Mouse (Mus musculus): ENCODE results near the gene Psat1. TPM values are rescaled to one million over a fixed set of nuclear protein-coding genes. Genes with fewer than 3 reads are reported as not detected.

The Psat1 gene
- 65.2 and 78.4 TPM in 2 replicates for polyA plus RNA-seq (2015; fragmentation: Nextera tagmentation; extraction: Ambion mirVana)

DNA sequence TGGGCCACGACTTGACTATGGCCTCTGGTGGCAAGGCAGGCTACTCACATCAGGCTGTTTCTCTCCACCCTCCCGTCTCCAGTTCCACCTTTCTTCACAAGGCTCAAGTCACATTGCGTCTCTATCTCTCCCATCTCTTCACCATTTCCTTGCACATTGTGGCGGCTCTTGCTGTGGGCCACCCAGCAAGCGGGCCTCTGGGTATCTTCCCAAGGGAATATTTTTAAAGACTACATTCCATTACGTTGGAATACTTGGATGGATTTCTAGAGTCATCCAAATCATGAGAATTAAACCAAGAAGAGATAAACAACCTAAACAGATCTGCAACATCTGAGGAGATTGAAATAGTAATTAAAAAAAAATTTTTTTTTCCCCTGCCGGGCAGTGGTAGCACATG, at the start of gene Psat1:
TSS of gene Psat1 (minus strand) at position 101 of the 400 bp plus-strand sequence.
- no peak within 1 kb of the TSS for H3K27ac ChIP-seq
- ATAC-seq (replicated peaks; ENCODE audit: insufficient number of reproducible peaks, insufficient read depth, low FRiP score, low read depth) = no peak
- H3K4me1 ChIP-seq (replicated peaks) = no peaks in the 10 kb centered on the region
- no peaks in the 10 kb centered on the region for H3K27me3 ChIP-seq
- no peaks in the 10 kb centered on the region for H3K9me3 ChIP-seq (replicated peaks)
- no peak within 1 kb of the TSS for H3K9ac ChIP-seq
- H3K4me2 ChIP-seq = no peak within 1 kb of the TSS
- H3K4me3 ChIP-seq = no peak within 1 kb of the TSS
- WGBS = 66% methylated on average over 7 of the region's 7 CpGs
- H3K36me3 ChIP-seq = no peaks in the 10 kb centered on the region

DNA sequence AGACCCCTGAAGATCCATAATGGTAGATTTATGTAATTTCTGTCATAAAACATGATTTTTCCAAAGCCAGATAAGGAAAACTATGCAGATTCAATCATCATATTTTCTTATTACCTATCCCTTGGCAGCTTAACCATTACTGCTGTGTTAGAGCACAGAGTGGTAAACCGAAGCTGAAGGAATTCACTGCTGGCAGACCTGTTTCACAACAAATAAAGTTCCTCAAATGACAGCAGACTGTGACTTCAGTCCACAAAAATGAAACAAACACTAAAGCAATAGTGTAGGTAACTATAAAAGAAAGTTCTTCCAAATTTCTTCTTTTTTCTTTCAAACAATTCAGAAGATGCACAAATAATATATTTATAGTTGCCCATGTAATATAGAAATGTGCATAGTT, 43.0 kb upstream of the Psat1 start:
- H3K4me3 ChIP-seq = no peak overlapping the region
- peaks cover 2% of the 10 kb centered on the region for H3K4me1 ChIP-seq (replicated peaks)
- no peak overlapping the region for H3K27ac ChIP-seq
- no peaks in the 10 kb centered on the region for H3K27me3 ChIP-seq
- ATAC-seq (replicated peaks; ENCODE audit: insufficient number of reproducible peaks, insufficient read depth, low FRiP score, low read depth) = no peak
- H3K9ac ChIP-seq = no peak overlapping the region
- no peak overlapping the region for H3K4me2 ChIP-seq
- no peaks in the 10 kb centered on the region for H3K36me3 ChIP-seq
- 60% methylated on average over 1 of the region's 1 CpGs for WGBS
- no peaks in the 10 kb centered on the region for H3K9me3 ChIP-seq (replicated peaks)

DNA sequence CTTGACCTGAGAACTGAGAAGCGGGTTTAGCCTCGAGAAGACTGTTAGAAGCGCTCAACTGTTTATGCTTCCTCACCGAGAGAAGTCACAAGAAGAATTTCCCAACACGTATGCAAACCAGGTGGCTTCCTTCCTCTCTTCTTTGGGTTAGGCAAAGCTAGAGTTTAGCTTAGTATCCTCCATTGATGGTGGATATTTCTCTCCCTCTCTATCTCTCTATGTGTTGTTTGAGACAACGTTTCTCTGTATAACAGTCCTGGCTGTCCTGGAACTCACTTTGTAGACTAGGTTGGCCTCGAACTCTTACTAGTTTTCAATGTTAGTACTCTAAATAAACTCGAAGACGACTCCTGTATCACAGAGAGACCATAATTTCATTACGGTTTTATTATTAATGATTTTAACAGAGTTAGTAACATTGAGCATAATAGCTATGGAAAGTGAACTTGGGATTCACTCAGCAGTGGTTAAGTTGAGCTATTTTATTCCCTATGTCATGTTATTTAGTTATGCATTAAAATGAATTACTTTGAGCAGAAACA, 38.1 kb upstream of the Psat1 start:
- no peak; the same call in 1 of the 2 replicates for ATAC-seq (replicated peaks; ENCODE audit: insufficient number of reproducible peaks, insufficient read depth, low FRiP score, low read depth)

DNA sequence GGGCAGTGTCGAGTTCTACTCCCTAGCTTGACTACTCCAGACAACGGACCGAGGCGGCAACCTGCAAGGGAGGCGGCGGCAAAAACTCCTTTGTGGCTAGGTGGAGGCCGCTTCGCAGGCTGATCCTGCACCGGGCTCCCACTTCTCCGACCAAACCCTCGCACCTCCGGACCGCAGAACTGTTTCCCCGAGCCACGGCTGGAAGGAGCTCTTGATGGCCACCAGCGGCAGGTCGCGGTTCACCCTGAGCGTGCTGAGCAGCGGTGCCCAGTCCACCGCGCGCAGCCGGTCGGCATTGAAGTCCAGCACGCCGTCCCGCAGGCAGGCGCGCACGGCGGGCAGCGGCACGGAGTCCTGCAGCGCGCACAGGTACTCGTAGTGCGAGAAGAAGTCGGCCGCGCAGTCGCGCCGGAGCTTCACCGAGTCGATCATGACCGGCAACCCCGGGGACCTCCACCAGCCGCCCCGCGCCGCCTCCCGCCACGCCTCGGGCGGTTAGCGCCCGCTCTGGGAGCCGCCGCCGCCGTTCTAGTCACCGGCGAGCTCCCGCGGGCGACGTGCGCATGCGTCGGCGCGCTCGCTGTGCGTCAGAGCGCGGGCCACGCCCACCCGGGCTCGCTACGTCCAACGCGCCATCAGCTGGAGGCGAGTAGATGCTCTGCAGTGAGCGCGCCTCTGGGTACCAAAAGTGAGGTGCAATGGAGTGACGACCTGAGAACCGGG, 37.5 kb upstream of the Psat1 start, which contains the start of gene Cep78:
TSS of gene Cep78 (minus strand) at position 541 of the 723 bp plus-strand sequence.
- Histone ChIP-seq H3K27me3 (no peaks in the 10 kb centered on the region), H3K9ac (peak within 1 kb of the TSS; percentile 80), H3K4me1 (replicated peaks) (peaks cover 12% of the 10 kb centered on the region), H3K36me3 (no peaks in the 10 kb centered on the region), H3K4me3 (peak within 1 kb of the TSS; percentile 81), H3K4me2 (peak within 1 kb of the TSS; percentile 92), H3K27ac (peak within 1 kb of the TSS; percentile 81), H3K9me3 (replicated peaks) (no peaks in the 10 kb centered on the region)
- WGBS = under 1% methylated on average over 88 of the region's 88 CpGs
- peak; percentile 92 for ATAC-seq (replicated peaks; ENCODE audit: insufficient number of reproducible peaks, insufficient read depth, low FRiP score, low read depth)

More for the DNA sequence above, 38.1 kb upstream of the Psat1 start:
- H3K36me3 ChIP-seq = no peaks in the 10 kb centered on the region
- peaks cover 12% of the 10 kb centered on the region for H3K4me1 ChIP-seq (replicated peaks)
- H3K27ac ChIP-seq = no peak overlapping the region
- H3K9ac ChIP-seq = peak overlapping the region; percentile 80
- peak overlapping the region; percentile 81 for H3K4me3 ChIP-seq
- no peaks in the 10 kb centered on the region for H3K27me3 ChIP-seq
- 26% methylated on average over 10 of the region's 10 CpGs for WGBS
- H3K4me2 ChIP-seq = peak overlapping the region; percentile 92
- no peaks in the 10 kb centered on the region for H3K9me3 ChIP-seq (replicated peaks)

DNA sequence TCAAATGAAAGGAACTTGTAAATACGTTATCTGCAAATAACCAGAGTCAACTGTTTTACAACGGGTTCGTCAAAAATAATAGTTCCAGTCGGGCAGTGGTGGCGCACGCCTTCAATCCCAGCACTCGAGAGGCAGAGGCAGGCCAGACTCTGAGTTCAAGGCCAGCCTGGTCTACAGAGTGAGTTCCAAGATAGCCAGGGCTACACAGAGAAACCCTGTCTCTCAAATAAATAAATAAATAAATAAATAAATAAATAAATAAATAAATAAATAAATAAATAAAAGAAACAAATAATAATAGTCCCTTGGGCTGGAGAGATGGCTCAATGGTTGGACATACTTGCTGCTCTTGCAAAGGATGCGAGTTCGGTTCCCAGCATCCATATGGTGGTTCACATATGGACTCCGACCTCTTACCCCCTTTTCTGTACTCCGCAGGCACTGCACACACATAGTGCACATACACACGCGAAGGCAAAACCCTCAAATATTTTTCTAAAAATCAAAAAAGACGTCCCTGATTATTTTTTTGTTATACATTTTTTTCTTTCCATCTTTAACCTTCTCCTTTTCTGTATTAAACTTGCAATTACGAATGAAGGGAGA, 36.7 kb upstream of the Psat1 start:
- no peak for ATAC-seq (replicated peaks; ENCODE audit: insufficient number of reproducible peaks, insufficient read depth, low FRiP score, low read depth)
- H3K4me3 ChIP-seq = peak overlapping the region; percentile 81
- H3K9ac ChIP-seq = peak overlapping the region; percentile 80
- peak overlapping the region; percentile 92 for H3K4me2 ChIP-seq
- peaks cover 12% of the 10 kb centered on the region for H3K4me1 ChIP-seq (replicated peaks)
- H3K27ac ChIP-seq = no peak overlapping the region
- no peaks in the 10 kb centered on the region for H3K9me3 ChIP-seq (replicated peaks)
- H3K27me3 ChIP-seq = no peaks in the 10 kb centered on the region
- no peaks in the 10 kb centered on the region; the same call in 1 of the 2 replicates for H3K36me3 ChIP-seq
- whole genome bisulfite sequencing = 53% methylated on average over 15 of the region's 15 CpGs

DNA sequence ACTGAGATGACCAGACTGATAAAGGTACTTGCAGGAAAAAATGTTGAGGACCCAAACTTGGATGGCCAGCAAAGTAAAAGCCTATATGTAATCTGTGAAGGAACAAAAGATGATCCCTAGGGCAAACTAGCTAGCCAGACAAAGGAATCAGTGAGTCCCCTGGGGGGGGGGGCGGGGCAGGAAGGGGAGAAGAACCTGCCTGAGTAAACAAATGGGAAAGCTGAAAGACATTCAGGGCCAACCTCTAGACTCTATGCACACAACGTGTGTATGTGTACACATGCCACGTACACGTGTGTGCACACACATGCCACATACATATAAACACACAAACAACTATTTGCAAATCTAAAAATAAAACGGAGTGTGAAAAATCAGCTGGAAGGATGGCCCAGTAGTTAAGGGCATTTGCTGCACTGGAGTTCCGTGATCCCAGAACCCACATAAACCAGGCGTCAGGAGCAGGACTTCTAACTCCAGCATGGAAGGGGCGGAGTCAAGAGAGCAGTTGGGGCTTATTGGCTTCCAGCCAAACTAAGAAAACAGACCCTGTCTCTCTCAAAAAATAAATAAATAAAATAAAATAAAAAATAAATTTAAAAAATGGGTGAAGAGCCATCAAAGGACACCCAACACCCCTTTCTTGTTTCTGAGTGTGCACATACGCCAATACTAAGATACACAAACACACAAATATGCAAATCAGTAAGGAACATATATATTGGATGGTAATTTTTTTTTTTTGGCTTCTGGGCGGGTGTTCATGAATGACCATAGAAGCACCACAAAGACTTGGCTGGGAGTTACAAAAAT, 36.0 kb upstream of the Psat1 start:
- Histone ChIP-seq H3K4me3 (no peak overlapping the region), H3K4me1 (replicated peaks) (peaks cover 12% of the 10 kb centered on the region), H3K36me3 (peaks cover 4% of the 10 kb centered on the region; the same call in 1 of the 2 replicates), H3K4me2 (no peak overlapping the region), H3K9ac (no peak overlapping the region), H3K27ac (no peak overlapping the region), H3K9me3 (replicated peaks) (no peaks in the 10 kb centered on the region), H3K27me3 (no peaks in the 10 kb centered on the region)
- no peak for ATAC-seq (replicated peaks; ENCODE audit: insufficient number of reproducible peaks, insufficient read depth, low FRiP score, low read depth)
- 55% methylated on average over 10 of the region's 10 CpGs for WGBS

DNA sequence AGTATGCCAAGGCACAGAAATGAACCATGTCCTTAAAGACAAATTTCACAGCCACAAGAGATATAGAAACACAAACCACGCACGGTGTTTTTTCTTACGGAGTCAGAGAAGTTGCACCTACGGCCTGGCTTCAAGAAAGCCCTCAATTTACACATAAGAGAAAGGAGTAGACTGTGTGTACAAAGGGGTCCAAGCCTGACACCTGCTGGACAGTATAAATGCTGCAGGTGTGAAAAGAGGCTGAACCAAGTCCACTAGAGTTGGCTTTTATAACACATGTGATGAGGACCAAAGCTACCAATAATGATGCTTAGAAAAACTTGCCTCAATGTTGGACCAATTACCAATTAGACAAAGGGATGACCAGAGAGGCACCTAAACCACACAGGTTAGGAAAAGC, 34.7 kb upstream of the Psat1 start:
- Histone ChIP-seq H3K9ac (no peak overlapping the region), H3K4me1 (replicated peaks) (peaks cover 12% of the 10 kb centered on the region), H3K36me3 (peaks cover 9% of the 10 kb centered on the region; the same call in 1 of the 2 replicates), H3K4me3 (no peak overlapping the region), H3K27ac (no peak overlapping the region), H3K9me3 (replicated peaks) (no peaks in the 10 kb centered on the region), H3K27me3 (no peaks in the 10 kb centered on the region), H3K4me2 (no peak overlapping the region)
- no peak for ATAC-seq (replicated peaks; ENCODE audit: insufficient number of reproducible peaks, insufficient read depth, low FRiP score, low read depth)
- WGBS = 53% methylated on average over 4 of the region's 4 CpGs

DNA sequence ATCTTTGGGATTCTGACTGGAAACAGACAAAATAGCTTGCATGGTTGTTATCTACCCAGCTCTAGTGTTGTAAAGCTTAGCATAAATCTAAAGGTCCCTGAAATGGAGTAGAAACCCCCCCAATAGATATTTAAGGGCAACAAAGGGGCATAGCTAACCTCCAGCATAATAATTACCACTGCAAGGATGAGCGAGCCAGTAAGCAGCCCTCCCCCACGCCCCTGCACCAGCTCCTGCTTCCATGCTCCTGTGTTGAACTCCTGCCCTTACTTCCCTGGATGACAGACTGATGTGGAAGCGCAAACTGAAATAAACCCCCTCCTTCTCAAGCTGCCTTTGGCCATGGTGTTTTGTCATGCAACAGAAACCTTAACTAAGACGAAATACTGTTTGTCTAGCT, 26.2 kb upstream of the Psat1 start:
- no peak for ATAC-seq (replicated peaks; ENCODE audit: insufficient number of reproducible peaks, insufficient read depth, low FRiP score, low read depth)
- Histone ChIP-seq H3K4me1 (replicated peaks) (no peaks in the 10 kb centered on the region), H3K4me2 (no peak overlapping the region), H3K27me3 (no peaks in the 10 kb centered on the region), H3K27ac (no peak overlapping the region), H3K9me3 (replicated peaks) (no peaks in the 10 kb centered on the region), H3K9ac (no peak overlapping the region), H3K36me3 (peaks cover 23% of the 10 kb centered on the region; the same call in 1 of the 2 replicates), H3K4me3 (no peak overlapping the region)
- WGBS = 78% methylated on average over 4 of the region's 4 CpGs

DNA sequence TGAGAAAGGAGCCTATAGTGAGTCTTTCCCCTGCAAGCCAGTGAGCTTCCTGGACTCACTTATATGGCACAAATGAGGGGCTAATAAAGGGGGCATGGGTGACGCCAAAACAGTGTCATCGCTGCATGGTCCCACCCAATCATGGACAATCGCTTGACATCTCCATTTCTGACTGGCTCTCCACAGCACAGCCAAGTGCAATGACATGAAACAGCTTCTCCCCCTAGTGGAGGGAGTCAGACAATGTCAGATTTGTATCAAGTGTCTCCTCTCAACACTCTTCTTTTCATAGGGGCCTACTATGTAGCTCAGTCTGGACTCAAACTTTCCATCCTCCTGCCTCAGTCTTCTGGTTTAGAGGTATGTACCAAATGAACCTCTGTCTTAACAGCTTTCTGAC, 17.9 kb upstream of the Psat1 start:
- WGBS = 48% methylated on average over 3 of the region's 3 CpGs
- no peak overlapping the region for H3K9ac ChIP-seq
- H3K4me2 ChIP-seq = no peak overlapping the region
- no peaks in the 10 kb centered on the region for H3K9me3 ChIP-seq (replicated peaks)
- H3K4me1 ChIP-seq (replicated peaks) = 0 out of 2 replicates have a peak, but pooled peaks cover 3% of the 10 kb centered on the region
- H3K27ac ChIP-seq = no peak overlapping the region
- peaks cover 25% of the 10 kb centered on the region for H3K36me3 ChIP-seq
- 0 out of 2 replicates have a peak, but pooled peaks have one; percentile 43 for ATAC-seq (replicated peaks; ENCODE audit: insufficient number of reproducible peaks, insufficient read depth, low FRiP score, low read depth)
- H3K4me3 ChIP-seq = no peak overlapping the region
- H3K27me3 ChIP-seq = no peaks in the 10 kb centered on the region

DNA sequence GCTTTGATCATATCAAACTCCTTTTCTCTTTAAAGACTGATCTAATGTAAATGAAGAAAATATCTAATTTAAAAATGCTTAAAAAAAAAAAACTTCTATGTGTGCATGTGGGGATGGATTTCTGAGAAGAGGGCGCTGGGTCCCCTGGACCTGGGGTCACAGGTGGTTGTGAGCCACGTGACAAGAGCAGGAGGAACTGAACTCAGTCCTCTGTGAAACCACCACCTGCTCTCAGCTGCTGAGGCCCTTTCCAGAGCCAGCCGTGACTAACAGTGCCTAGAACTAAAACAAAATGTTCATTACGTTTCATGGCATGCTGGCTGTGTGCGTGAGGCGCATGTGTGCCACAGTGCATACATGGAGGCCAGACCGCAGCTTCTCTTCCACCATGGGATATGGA, 17.4 kb upstream of the Psat1 start:
- 88% methylated on average over 7 of the region's 7 CpGs for WGBS
- peaks cover 25% of the 10 kb centered on the region for H3K36me3 ChIP-seq
- H3K9me3 ChIP-seq (replicated peaks) = no peaks in the 10 kb centered on the region
- no peak overlapping the region for H3K27ac ChIP-seq
- H3K4me3 ChIP-seq = no peak overlapping the region
- no peaks in the 10 kb centered on the region for H3K27me3 ChIP-seq
- H3K9ac ChIP-seq = no peak overlapping the region
- no peak for ATAC-seq (replicated peaks; ENCODE audit: insufficient number of reproducible peaks, insufficient read depth, low FRiP score, low read depth)
- H3K4me2 ChIP-seq = no peak overlapping the region
- H3K4me1 ChIP-seq (replicated peaks) = 0 out of 2 replicates have a peak, but pooled peaks cover 3% of the 10 kb centered on the region

All from heart, embryonic 15.5 days (tissue).